Mouse (Mus musculus) hindbrain, embryonic 13.5 days (tissue): ENCODE measurements around the gene Slc4a4. TPM values are rescaled to one million over a fixed set of nuclear protein-coding genes. Genes with fewer than 3 reads are reported as not detected.

Experiments used
- ATAC-seq: fragments of 200-750 bp; cut with Nextera tagmentation; 2 replicates; pipeline ENCODE4 v1.8.0; 2017; ENCODE audit warnings: moderate TSS enrichment; ENCODE audit not compliant: low FRiP score
- H3K27ac ChIP-seq: fragments of 300-500 bp; sonication (generic); 2 replicates; pipeline ENCODE4 v1.5.1; 2015; ENCODE audit warnings: inconsistent platforms, mild to moderate bottlenecking, moderate library complexity
- H3K27me3 ChIP-seq: fragments of 300-500 bp; sonication (generic); 2 replicates; pipeline ENCODE4 v1.6.1; 2015; ENCODE audit warnings: mild to moderate bottlenecking, inconsistent platforms
- H3K36me3 ChIP-seq: fragments of 300-500 bp; sonication (generic); 2 replicates; pipeline ENCODE4 v1.6.1; 2015; ENCODE audit warnings: mild to moderate bottlenecking, inconsistent platforms
- H3K4me1 ChIP-seq: fragments of 300-500 bp; sonication (generic); replicated peaks from 2 replicates; pipeline ENCODE4 v1.6.1; 2015; ENCODE audit warnings: inconsistent platforms
- H3K4me2 ChIP-seq: fragments of 300-500 bp; sonication (generic); 2 replicates; pipeline ENCODE4 v1.6.1; 2015; ENCODE audit warnings: inconsistent platforms, mild to moderate bottlenecking, moderate library complexity
- H3K4me3 ChIP-seq: fragments of 300-500 bp; sonication (generic); 2 replicates; pipeline ENCODE4 v1.5.1; 2015; ENCODE audit warnings: mild to moderate bottlenecking, inconsistent platforms
- H3K9ac ChIP-seq: fragments of 300-500 bp; sonication (generic); 2 replicates; pipeline ENCODE4 v1.6.1; 2015; ENCODE audit warnings: mild to moderate bottlenecking, inconsistent platforms
- H3K9me3 ChIP-seq: fragments of 300-500 bp; sonication (generic); 2 replicates; pipeline ENCODE4 v1.6.1; 2016; ENCODE audit warnings: inconsistent platforms
- WGBS: fragments of 180-500 bp; shearing (Covaris S2); methylation state at CpG from one replicate; pipeline ENCODE4 v1.1.7; 2015; 5-methylcytosine and 5-hydroxymethylcytosine counted together
- polyA plus RNA-seq: library from polyadenylated mRNA; unstranded; fragments of >200 nt; fragmentation: Nextera tagmentation; extraction: Ambion mirVana; gene quantifications from 2 replicates; pipeline ENCODE4 v1.2.1, GENCODE M21; 2015

The Slc4a4 gene
- polyA plus RNA-seq, 1 experiment from 2014 or later = 3.3 TPM

GRCm38 (mm10) chr5:89171025-89171718 lies 284.6 kb downstream of the Slc4a4 start:
- no peak overlapping the region for H3K9ac ChIP-seq
- H3K9me3 ChIP-seq = no peaks in the 10 kb centered on the region
- WGBS = 82% methylated on average over 2 of the region's 2 CpGs
- no peaks in the 10 kb centered on the region for H3K4me1 ChIP-seq
- no peaks in the 10 kb centered on the region for H3K36me3 ChIP-seq
- H3K27me3 ChIP-seq = no peaks in the 10 kb centered on the region
- no peak overlapping the region for H3K4me3 ChIP-seq
- peak; percentile 69; the same call in 1 of the 2 replicates for ATAC-seq
- H3K4me2 ChIP-seq = no peak overlapping the region
- H3K27ac ChIP-seq = no peak overlapping the region

DNA sequence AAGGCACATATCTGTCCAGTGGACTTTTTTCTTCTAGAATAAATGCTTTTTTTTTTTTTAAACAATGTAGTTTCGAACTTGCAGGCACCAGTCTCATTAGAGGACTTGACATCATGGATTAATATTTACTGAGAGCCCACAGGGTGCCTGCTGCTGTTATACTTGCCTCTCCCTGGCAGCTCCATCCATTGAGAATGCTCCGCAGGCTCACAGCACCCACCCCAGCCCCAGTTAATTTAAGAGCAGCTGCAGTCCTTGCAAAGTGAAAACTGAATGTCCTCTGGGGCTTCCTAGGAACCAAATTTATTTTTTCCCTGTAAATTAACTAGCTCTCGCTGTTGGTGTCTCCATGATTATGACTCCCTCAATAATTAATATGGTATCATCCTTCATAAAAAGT lies 303.4 kb downstream of the Slc4a4 start:
- no peak overlapping the region; the same call in 1 of the 2 replicates for H3K27ac ChIP-seq
- H3K4me2 ChIP-seq = no peak overlapping the region
- no peaks in the 10 kb centered on the region for H3K36me3 ChIP-seq
- H3K27me3 ChIP-seq = no peaks in the 10 kb centered on the region
- no peak overlapping the region for H3K9ac ChIP-seq
- WGBS = 30% methylated on average over 3 of the region's 3 CpGs
- H3K4me1 ChIP-seq = peaks cover 4% of the 10 kb centered on the region; the same call in 1 of the 2 replicates
- ATAC-seq = peak; percentile 82
- H3K9me3 ChIP-seq = no peaks in the 10 kb centered on the region
- no peak overlapping the region for H3K4me3 ChIP-seq

DNA sequence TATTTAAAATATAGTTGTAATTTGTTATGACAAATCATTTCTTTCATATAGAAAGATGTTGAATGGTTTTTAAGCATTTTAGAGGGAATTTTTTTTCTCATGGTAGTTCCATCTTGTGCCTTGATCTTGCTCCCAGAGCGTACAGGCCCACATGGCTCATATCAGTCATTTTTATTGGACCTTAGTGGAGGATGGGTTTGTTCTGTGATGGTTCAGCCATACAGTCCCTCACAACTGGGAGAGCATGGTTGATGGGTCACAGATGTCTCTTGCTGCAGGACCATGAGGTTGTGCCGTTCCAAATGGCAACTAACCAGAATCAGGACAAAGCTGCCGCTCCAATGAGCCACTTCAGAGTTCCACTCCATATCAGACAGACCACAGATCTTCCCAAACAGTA lies 308.0 kb downstream of the Slc4a4 start:
- no peaks in the 10 kb centered on the region for H3K36me3 ChIP-seq
- no peak for ATAC-seq
- 94% methylated on average over 3 of the region's 3 CpGs for WGBS
- H3K4me1 ChIP-seq = peaks cover 4% of the 10 kb centered on the region; the same call in 1 of the 2 replicates
- no peak overlapping the region for H3K4me3 ChIP-seq
- H3K27me3 ChIP-seq = no peaks in the 10 kb centered on the region
- no peaks in the 10 kb centered on the region for H3K9me3 ChIP-seq
- no peak overlapping the region for H3K9ac ChIP-seq
- H3K4me2 ChIP-seq = no peak overlapping the region
- no peak overlapping the region for H3K27ac ChIP-seq

- no peaks in the 10 kb centered on the region for H3K4me1 ChIP-seq
- no peak overlapping the region for H3K4me2 ChIP-seq
- H3K27ac ChIP-seq = no peak overlapping the region
- no peaks in the 10 kb centered on the region for H3K27me3 ChIP-seq
- no peak for ATAC-seq
- H3K9ac ChIP-seq = no peak overlapping the region
- no peak overlapping the region for H3K4me3 ChIP-seq
- H3K9me3 ChIP-seq = no peaks in the 10 kb centered on the region
- WGBS = 83% methylated on average over 2 of the region's 2 CpGs
- no peaks in the 10 kb centered on the region for H3K36me3 ChIP-seq
Observed at GRCm38 (mm10) chr5:89198501-89198900, 311.9 kb downstream of the Slc4a4 start.

DNA sequence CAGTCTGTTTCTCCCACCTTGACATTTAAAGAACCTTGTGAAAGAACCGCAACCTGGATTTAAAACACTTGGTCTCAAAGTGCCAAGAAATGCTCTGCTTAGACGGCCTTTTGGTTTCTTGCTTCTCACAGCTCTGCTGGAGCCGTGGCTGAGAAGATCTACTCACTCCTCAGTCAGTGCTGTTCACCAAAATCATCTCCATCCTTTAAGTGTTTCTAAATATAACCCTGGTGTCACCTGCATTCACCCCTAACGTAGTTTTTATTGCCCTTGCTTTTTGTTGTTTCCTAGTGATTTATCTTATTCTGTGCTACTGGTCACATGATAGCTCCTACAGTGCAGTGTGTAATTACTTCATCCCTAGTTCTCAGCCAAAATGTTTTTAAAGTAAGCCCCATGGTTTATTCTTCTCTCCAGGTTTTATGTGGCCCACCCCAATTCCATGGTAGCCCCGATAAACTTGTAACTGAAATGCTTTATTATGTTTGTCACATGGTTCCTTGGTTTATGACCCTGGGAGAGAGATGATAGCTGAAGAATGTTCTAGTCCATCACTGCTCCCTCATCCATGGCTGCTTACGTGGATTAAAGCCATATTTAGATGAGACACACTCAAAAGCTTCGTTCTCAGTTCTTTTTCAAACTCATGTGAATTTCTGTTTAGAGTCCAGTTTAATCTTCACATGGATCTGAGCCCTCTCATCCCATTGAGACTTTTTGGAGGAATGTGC lies 323.5 kb downstream of the Slc4a4 start:
- no peak overlapping the region for H3K27ac ChIP-seq
- no peaks in the 10 kb centered on the region for H3K4me1 ChIP-seq
- 83% methylated on average over 7 of the region's 7 CpGs for WGBS
- ATAC-seq = no peak
- H3K36me3 ChIP-seq = no peaks in the 10 kb centered on the region
- H3K4me2 ChIP-seq = no peak overlapping the region
- H3K27me3 ChIP-seq = no peaks in the 10 kb centered on the region
- no peaks in the 10 kb centered on the region for H3K9me3 ChIP-seq
- no peak overlapping the region for H3K4me3 ChIP-seq
- H3K9ac ChIP-seq = no peak overlapping the region

DNA sequence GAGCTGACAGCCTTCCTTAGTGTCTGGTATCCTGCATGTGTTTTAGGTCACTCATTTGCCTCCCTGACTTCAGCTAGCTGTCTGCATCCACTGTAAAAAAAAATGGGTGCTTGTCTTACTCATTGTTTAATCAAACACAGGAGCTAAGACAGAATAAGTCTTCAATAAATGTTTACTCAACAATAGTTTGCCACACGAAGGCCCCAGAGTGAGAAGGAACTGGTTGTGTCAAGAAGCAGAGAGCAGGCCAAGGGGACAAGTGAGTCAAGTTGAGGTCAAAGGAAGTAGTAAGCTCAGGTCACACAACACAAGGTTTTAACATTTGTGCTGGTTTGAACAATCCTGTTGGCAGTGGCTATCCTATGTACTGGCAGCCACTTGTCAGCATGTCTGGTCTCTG lies 324.4 kb downstream of the Slc4a4 start:
- H3K9ac ChIP-seq = no peak overlapping the region
- WGBS = 76% methylated on average over 1 of the region's 1 CpGs
- H3K4me1 ChIP-seq = no peaks in the 10 kb centered on the region
- no peak overlapping the region for H3K27ac ChIP-seq
- no peaks in the 10 kb centered on the region for H3K27me3 ChIP-seq
- no peaks in the 10 kb centered on the region for H3K36me3 ChIP-seq
- no peaks in the 10 kb centered on the region for H3K9me3 ChIP-seq
- no peak overlapping the region for H3K4me2 ChIP-seq
- ATAC-seq = no peak
- H3K4me3 ChIP-seq = no peak overlapping the region

- Histone ChIP-seq H3K4me3 (no peak overlapping the region), H3K27ac (no peak overlapping the region), H3K9me3 (no peaks in the 10 kb centered on the region), H3K4me1 (no peaks in the 10 kb centered on the region), H3K27me3 (no peaks in the 10 kb centered on the region), H3K36me3 (no peaks in the 10 kb centered on the region), H3K4me2 (no peak overlapping the region), H3K9ac (no peak overlapping the region)
- WGBS = 65% methylated on average over 8 of the region's 8 CpGs
- no peak for ATAC-seq
Observed at GRCm38 (mm10) chr5:89218222-89218621, 331.6 kb downstream of the Slc4a4 start.

- no peak for ATAC-seq
- no peak overlapping the region for H3K4me2 ChIP-seq
- H3K27ac ChIP-seq = no peak overlapping the region
- no peak overlapping the region for H3K9ac ChIP-seq
- no peaks in the 10 kb centered on the region for H3K9me3 ChIP-seq
- H3K4me3 ChIP-seq = no peak overlapping the region
- no peaks in the 10 kb centered on the region for H3K36me3 ChIP-seq
- 78% methylated on average over 6 of the region's 6 CpGs for WGBS
- H3K27me3 ChIP-seq = no peaks in the 10 kb centered on the region
- no peaks in the 10 kb centered on the region for H3K4me1 ChIP-seq
Observed at GRCm38 (mm10) chr5:89218709-89219108, 332.1 kb downstream of the Slc4a4 start.

DNA sequence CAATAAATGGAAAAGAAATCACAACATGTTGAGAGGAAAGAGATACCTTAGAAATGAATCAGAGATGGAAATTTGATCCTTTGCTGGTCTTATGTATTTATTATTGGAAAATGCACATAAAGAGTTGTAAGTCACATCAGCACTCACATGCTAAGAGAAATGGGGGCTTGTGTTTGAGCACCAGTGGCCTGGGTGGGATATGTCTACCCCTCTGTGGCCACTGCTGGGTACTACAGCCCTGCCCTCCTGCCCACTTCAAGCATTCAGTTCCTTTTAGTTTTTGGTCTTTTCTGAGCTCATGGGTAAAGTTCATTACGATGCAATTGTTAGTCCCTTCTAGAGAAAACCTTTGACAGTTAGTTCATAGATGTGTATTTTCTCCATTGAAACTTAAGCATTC lies 335.0 kb downstream of the Slc4a4 start:
- H3K27ac ChIP-seq = no peak overlapping the region
- no peak overlapping the region for H3K9ac ChIP-seq
- no peaks in the 10 kb centered on the region for H3K27me3 ChIP-seq
- WGBS = 61% methylated on average over 1 of the region's 1 CpGs
- H3K4me2 ChIP-seq = no peak overlapping the region
- no peaks in the 10 kb centered on the region for H3K9me3 ChIP-seq
- peak; percentile 86 for ATAC-seq
- no peaks in the 10 kb centered on the region for H3K36me3 ChIP-seq
- H3K4me3 ChIP-seq = no peak overlapping the region
- no peaks in the 10 kb centered on the region for H3K4me1 ChIP-seq

DNA sequence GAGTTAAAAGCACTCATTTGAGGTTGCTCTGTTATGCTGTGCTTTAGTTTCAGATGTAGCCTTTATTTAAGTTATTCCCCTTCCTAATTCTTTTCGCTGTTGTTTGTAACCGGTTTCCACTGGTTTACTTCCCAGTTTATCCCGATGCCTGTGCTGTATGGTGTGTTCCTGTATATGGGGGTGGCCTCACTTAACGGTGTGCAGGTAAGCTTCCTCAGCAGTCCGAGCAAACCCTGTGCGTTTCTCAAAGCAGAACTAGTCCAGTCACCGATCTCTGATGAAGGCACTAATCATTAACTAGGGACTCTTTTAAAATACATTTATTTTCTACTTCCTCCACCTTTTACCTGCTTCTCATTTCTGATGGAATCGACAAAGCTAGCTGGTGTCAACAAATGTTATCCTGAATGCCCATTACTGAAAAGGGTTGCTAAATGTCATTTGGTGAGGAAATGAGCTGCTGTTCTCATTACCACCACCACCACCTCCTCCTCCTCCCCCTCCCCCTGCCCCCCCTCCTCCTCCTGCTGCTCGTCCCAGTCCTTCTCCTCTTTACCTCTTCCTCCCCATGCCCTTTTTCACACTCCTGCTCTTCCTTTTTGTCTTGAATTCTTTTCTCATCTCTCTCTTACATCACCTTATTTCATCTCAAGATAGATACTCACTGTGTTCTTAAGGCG lies 336.6 kb downstream of the Slc4a4 start:
- ATAC-seq = no peak
- Histone ChIP-seq H3K4me3 (no peak overlapping the region), H3K9ac (no peak overlapping the region), H3K9me3 (no peaks in the 10 kb centered on the region), H3K36me3 (no peaks in the 10 kb centered on the region), H3K27me3 (no peaks in the 10 kb centered on the region), H3K4me1 (no peaks in the 10 kb centered on the region), H3K4me2 (no peak overlapping the region), H3K27ac (no peak overlapping the region)
- 63% methylated on average over 10 of the region's 10 CpGs for WGBS

DNA sequence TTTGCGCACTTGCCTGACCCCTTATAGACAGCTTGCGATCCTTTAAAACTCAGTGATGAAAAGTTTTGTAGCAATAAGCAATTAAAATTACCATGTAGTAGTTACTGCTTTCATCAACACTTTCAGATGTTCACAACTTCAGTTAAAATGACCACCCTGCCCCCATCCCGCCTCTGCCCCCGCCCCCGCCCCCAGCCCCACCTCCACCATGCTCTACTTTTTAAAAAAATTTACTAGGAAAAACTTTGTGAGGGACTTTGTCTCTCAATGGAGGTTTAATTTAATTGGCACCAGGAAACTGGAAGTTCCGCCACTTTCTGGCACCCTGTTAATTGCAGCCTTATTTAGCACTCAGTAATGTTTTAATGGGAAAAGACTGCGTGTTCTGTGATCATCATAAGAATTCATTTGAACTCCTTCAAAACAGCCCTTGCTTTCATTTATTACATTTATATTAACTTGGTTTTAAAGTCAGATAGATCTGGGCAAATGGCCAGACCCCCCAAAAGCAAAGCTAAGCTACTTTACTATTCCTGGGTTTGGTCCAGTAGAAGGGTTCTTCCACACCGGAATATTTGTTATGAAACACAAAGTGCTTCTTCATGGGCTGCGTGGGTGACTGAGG lies 337.2 kb downstream of the Slc4a4 start:
- Histone ChIP-seq H3K9me3 (no peaks in the 10 kb centered on the region), H3K36me3 (no peaks in the 10 kb centered on the region), H3K9ac (no peak overlapping the region), H3K4me3 (no peak overlapping the region), H3K4me1 (no peaks in the 10 kb centered on the region), H3K27me3 (no peaks in the 10 kb centered on the region), H3K27ac (no peak overlapping the region), H3K4me2 (no peak overlapping the region)
- ATAC-seq = no peak
- WGBS = 80% methylated on average over 9 of the region's 9 CpGs

DNA sequence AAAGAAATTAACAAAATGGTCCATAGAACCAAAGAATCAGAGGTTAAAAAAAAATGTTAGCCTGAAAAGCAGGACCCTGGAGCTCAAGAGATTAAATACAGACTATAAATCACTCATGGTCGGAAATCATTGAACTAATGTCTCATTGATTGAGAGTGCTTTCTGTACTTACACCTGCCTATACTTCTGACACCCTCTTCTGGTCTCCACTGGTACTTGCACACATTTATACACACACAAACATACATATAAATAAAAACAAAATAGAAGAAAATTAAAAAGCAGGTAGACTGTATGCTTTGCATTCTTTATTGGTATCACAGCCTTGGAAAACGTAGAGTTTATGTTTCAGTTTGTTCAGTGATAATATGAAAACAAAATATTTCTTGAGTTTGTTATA lies 341.3 kb downstream of the Slc4a4 start:
- Histone ChIP-seq H3K4me3 (no peak overlapping the region), H3K4me1 (no peaks in the 10 kb centered on the region), H3K9ac (no peak overlapping the region), H3K27ac (no peak overlapping the region), H3K9me3 (no peaks in the 10 kb centered on the region), H3K4me2 (no peak overlapping the region), H3K27me3 (no peaks in the 10 kb centered on the region), H3K36me3 (no peaks in the 10 kb centered on the region)
- WGBS = 87% methylated on average over 2 of the region's 2 CpGs
- ATAC-seq = no peak
